Mouse (Mus musculus): Measurements from ENCODE around the gene Fanci. TPM values are rescaled to one million over a fixed set of nuclear protein-coding genes. Genes with fewer than 3 reads are reported as not detected.

Gene Fanci
- polyA plus RNA-seq, 1 experiment from 2014 or later: 8.2 TPM

GRCm38 (mm10) chr7:79498356-79498755, 106.6 kb downstream of the Fanci start:
- no peak for DNase-seq (ENCODE audit: low spot score)
- H3K27me3 ChIP-seq (replicated peaks; ENCODE audit: control insufficient read depth, insufficient read depth, low read length): peaks cover 99% of the 10 kb centered on the region
- 6% methylated on average over 6 of the region's 6 CpGs for WGBS
- H3K9ac ChIP-seq (ENCODE audit: low read depth, low read length): no peak overlapping the region
- H3K4me1 ChIP-seq (ENCODE audit: control insufficient read depth, insufficient read depth, low read length): no peaks in the 10 kb centered on the region
- no peaks in the 10 kb centered on the region for H3K9me3 ChIP-seq (ENCODE audit: control insufficient read depth, low read length)
- H3K36me3 ChIP-seq (ENCODE audit: control insufficient read depth, insufficient read depth, low read length): no peaks in the 10 kb centered on the region
- ATAC-seq (ENCODE audit: low read depth): no peak
- H3K4me3 ChIP-seq (ENCODE audit: low read depth, low read length): no peak overlapping the region
- H3K27ac ChIP-seq (replicated peaks; ENCODE audit: low read depth, low read length): no peak overlapping the region
- H3K4me2 ChIP-seq (ENCODE audit: low read depth, low read length): no peak overlapping the region

- H3K4me3 ChIP-seq (ENCODE audit: low read depth, low read length): peak overlapping the region; percentile 29; the same call in 1 of the 2 replicates
- H3K4me2 ChIP-seq (ENCODE audit: low read depth, low read length): peak overlapping the region; percentile 45; the same call in 1 of the 2 replicates
- H3K9ac ChIP-seq (ENCODE audit: low read depth, low read length): no peak overlapping the region
- peaks cover 100% of the 10 kb centered on the region for H3K27me3 ChIP-seq (replicated peaks; ENCODE audit: control insufficient read depth, insufficient read depth, low read length)
- H3K9me3 ChIP-seq (ENCODE audit: control insufficient read depth, low read length): no peaks in the 10 kb centered on the region
- no peak overlapping the region for H3K27ac ChIP-seq (replicated peaks; ENCODE audit: low read depth, low read length)
- DNase-seq (ENCODE audit: low spot score) (no peak), ATAC-seq (ENCODE audit: low read depth) (no peak)
- under 1% methylated on average over 34 of the region's 35 CpGs for WGBS
- no peaks in the 10 kb centered on the region for H3K4me1 ChIP-seq (ENCODE audit: control insufficient read depth, insufficient read depth, low read length)
- H3K36me3 ChIP-seq (ENCODE audit: control insufficient read depth, insufficient read depth, low read length): no peaks in the 10 kb centered on the region
Measured at GRCm38 (mm10) chr7:79498965-79499595, 107.4 kb downstream of the Fanci start.

Other genes starting within 250 kb of the Fanci start
- 147 and 155 TPM in 2 replicates for gene Mfge8, start 242.9 kb upstream of the Fanci start, polyA plus RNA-seq (2014; fragmentation: Nextera tagmentation; extraction: Ambion mirVana)
- 14.2 and 14.5 TPM in 2 replicates for gene Abhd2, start 118.7 kb upstream of the Fanci start, polyA plus RNA-seq (2014; fragmentation: Nextera tagmentation; extraction: Ambion mirVana)
- gene Rlbp1, start 4.9 kb upstream of the Fanci start, polyA plus RNA-seq (2014; fragmentation: Nextera tagmentation; extraction: Ambion mirVana): 2.5 and 3.4 TPM in 2 replicates
- 33.3 and 38.7 TPM in 2 replicates for gene Polg, start 74.4 kb downstream of the Fanci start, polyA plus RNA-seq (2014; fragmentation: Nextera tagmentation; extraction: Ambion mirVana)
- gene Rhcg, start 225.7 kb downstream of the Fanci start, polyA plus RNA-seq (2014; fragmentation: Nextera tagmentation; extraction: Ambion mirVana): 0.39 and 0.65 TPM in 2 replicates